ENCODE assay signal across 8 mouse cellular contexts in the genomic region with DNA sequence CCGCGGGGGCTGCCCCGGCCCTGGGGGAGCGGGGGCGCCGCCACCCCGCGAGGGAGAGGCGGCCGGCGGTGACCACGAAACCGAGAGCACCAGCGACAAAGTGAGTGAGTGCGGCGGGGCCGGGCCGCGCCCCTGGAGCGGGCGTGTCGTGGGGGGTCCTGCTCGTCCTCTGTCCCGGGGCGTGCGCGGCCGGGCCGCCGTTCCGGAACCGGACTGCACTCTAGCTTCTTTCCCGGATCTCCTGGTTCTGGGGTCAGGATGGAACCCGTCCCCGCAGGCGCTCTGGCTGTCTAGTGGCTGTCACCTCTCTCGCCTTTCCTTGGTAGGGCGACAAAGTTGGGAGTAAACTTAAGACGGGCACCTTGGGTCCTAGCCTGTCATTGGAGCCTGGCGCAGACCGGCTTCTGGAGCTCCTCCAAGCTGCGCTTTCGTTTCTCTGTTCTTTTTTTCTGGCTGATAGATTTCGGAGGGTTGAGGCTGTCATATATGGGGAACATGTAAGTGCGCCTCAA. TPM values are rescaled to one million over a fixed set of nuclear protein-coding genes. Genes with fewer than 3 reads are reported as not detected.
DNase-seq lines count a peak whose midpoint lies in the region; ATAC-seq and TF ChIP-seq lines count a peak whose summit lies in the region.

No protein-coding gene starts in this region.

- no peak for TF ChIP-seq CTCF in stomach, postnatal 0 days (IDR thresholded peaks at IDR 0.05; ENCODE audit: low read depth)

- 2% methylated on average over 44 of the region's 45 CpGs for WGBS in embryonic facial prominence, embryonic 10.5 days
- under 1% methylated on average over 45 of the region's 45 CpGs for WGBS in heart, embryonic 11.5 days (ENCODE audit: insufficient replicate concordance)
- 1% methylated on average over 45 of the region's 45 CpGs for WGBS in kidney, embryonic 14.5 days
- WGBS in stomach, postnatal 0 days: 1% methylated on average over 44 of the region's 45 CpGs

- peak; percentile 26 for DNase-seq in right cerebral cortex, postnatal 4 days
- no peak for DNase-seq in right cerebral cortex, postnatal 25 days
- DNase-seq in embryonic facial prominence, embryonic 10.5 days (ENCODE audit: low spot score): peak; percentile 52
- peak; percentile 27 for DNase-seq in lung, postnatal 14 days
- peak; percentile 40 for DNase-seq in stomach, postnatal 0 days (ENCODE audit: low spot score)
- no peak for DNase-seq in right cerebral cortex, adult 2 months (ENCODE audit: low spot score in 2 of 2)

- peak overlapping the region; percentile 100 for H3K4me2 ChIP-seq in heart, embryonic 11.5 days
- peak overlapping the region; percentile 100 for H3K4me2 ChIP-seq in kidney, embryonic 14.5 days (replicated peaks; ENCODE audit: low read depth, low read length)
- peak overlapping the region; percentile 99 for H3K4me2 ChIP-seq in stomach, postnatal 0 days (replicated peaks; ENCODE audit: low read depth)

- H3K27ac ChIP-seq in embryonic facial prominence, embryonic 10.5 days (replicated peaks): peak overlapping the region; percentile 69
- no peak overlapping the region for H3K27ac ChIP-seq in heart, embryonic 11.5 days (ENCODE audit: low read depth, low read length)
- H3K27ac ChIP-seq in kidney, embryonic 14.5 days (ENCODE audit: low read depth, low read length): no peak overlapping the region
- H3K27ac ChIP-seq in stomach, postnatal 0 days (replicated peaks): peak overlapping the region; percentile 77

- peaks cover 25% of the 10 kb centered on the region for H3K4me1 ChIP-seq in embryonic facial prominence, embryonic 10.5 days
- no peaks in the 10 kb centered on the region for H3K4me1 ChIP-seq in heart, embryonic 11.5 days (ENCODE audit: control insufficient read depth, insufficient read depth, low read length)
- 0 out of 2 replicates have a peak, but pooled peaks cover 4% of the 10 kb centered on the region for H3K4me1 ChIP-seq in kidney, embryonic 14.5 days (ENCODE audit: control insufficient read depth, insufficient read depth, low read length)
- no peaks in the 10 kb centered on the region; the same call in 1 of the 2 replicates for H3K4me1 ChIP-seq in stomach, postnatal 0 days (replicated peaks; ENCODE audit: control insufficient read depth, insufficient read depth)

- H3K9ac ChIP-seq in heart, embryonic 11.5 days (ENCODE audit: low read depth, low read length): peak overlapping the region; percentile 68
- H3K9ac ChIP-seq in kidney, embryonic 14.5 days (ENCODE audit: low read depth, low read length): peak overlapping the region; percentile 65
- peak overlapping the region; percentile 74 for H3K9ac ChIP-seq in stomach, postnatal 0 days (ENCODE audit: low read length)

- ATAC-seq in heart, embryonic 11.5 days (replicated peaks; ENCODE audit: insufficient number of reproducible peaks, low FRiP score, low TSS enrichment): 0 out of 2 replicates have a peak, but pooled peaks have one; percentile 44
- peak; percentile 56 for ATAC-seq in kidney, embryonic 14.5 days (ENCODE audit: low FRiP score, low TSS enrichment)
- ATAC-seq in stomach, postnatal 0 days (ENCODE audit: low FRiP score, low TSS enrichment): peak; percentile 36; the same call in 1 of the 2 replicates

- TF ChIP-seq EP300 in stomach, postnatal 0 days (optimal IDR thresholded peaks at IDR 0.05): no peak

- peak overlapping the region; percentile 81 for H3K4me3 ChIP-seq in embryonic facial prominence, embryonic 10.5 days
- peak overlapping the region; percentile 80 for H3K4me3 ChIP-seq in heart, embryonic 11.5 days (ENCODE audit: low read depth, low read length)
- H3K4me3 ChIP-seq in kidney, embryonic 14.5 days (ENCODE audit: low read length): peak overlapping the region; percentile 77
- peak overlapping the region; percentile 83 for H3K4me3 ChIP-seq in stomach, postnatal 0 days (ENCODE audit: low read depth, low read length)

- peaks cover 92% of the 10 kb centered on the region for H3K27me3 ChIP-seq in embryonic facial prominence, embryonic 10.5 days (replicated peaks; ENCODE audit: low read depth, poor library complexity, severe bottlenecking)
- H3K27me3 ChIP-seq in heart, embryonic 11.5 days (ENCODE audit: control insufficient read depth, insufficient read depth, low read length): peaks cover 68% of the 10 kb centered on the region
- H3K27me3 ChIP-seq in kidney, embryonic 14.5 days (ENCODE audit: control insufficient read depth, insufficient read depth, low read length): peaks cover 19% of the 10 kb centered on the region
- H3K27me3 ChIP-seq in stomach, postnatal 0 days (ENCODE audit: control insufficient read depth, insufficient read depth, low read length): no peaks in the 10 kb centered on the region

- no peaks in the 10 kb centered on the region for H3K9me3 ChIP-seq in embryonic facial prominence, embryonic 10.5 days
- no peaks in the 10 kb centered on the region for H3K9me3 ChIP-seq in heart, embryonic 11.5 days (replicated peaks; ENCODE audit: control insufficient read depth, low read length)
- no peaks in the 10 kb centered on the region for H3K9me3 ChIP-seq in kidney, embryonic 14.5 days (ENCODE audit: control insufficient read depth, low read length)
- H3K9me3 ChIP-seq in stomach, postnatal 0 days (ENCODE audit: control insufficient read depth, low read length): no peaks in the 10 kb centered on the region

- H3K36me3 ChIP-seq in embryonic facial prominence, embryonic 10.5 days (replicated peaks): no peaks in the 10 kb centered on the region
- no peaks in the 10 kb centered on the region for H3K36me3 ChIP-seq in heart, embryonic 11.5 days (ENCODE audit: control insufficient read depth, insufficient read depth, low read length)
- H3K36me3 ChIP-seq in kidney, embryonic 14.5 days (ENCODE audit: control insufficient read depth, insufficient read depth, low read length): no peaks in the 10 kb centered on the region
- H3K36me3 ChIP-seq in stomach, postnatal 0 days (ENCODE audit: control insufficient read depth, insufficient read depth, low read length): no peaks in the 10 kb centered on the region

RNA-seq across cellular contexts. Expression of gene Cds1, which starts 0.5 kb away (rescaled TPM):
- 0.74 and 0.78 TPM in 2 replicates for polyA plus RNA-seq in embryonic facial prominence, embryonic 10.5 days (2016; fragmentation: Nextera tagmentation; extraction: Ambion mirVana)
- 0.52 and 0.60 TPM in 2 replicates for polyA plus RNA-seq in heart, embryonic 11.5 days (2014; fragmentation: Nextera tagmentation; extraction: Ambion mirVana)
- polyA plus RNA-seq in kidney, embryonic 14.5 days (2014; fragmentation: Nextera tagmentation; extraction: Ambion mirVana): 6.4 and 10.9 TPM in 2 replicates
- 18.0 and 18.5 TPM in 2 replicates for polyA plus RNA-seq in stomach, postnatal 0 days (2015; fragmentation: Nextera tagmentation; extraction: Ambion mirVana)

Comparison
In these comparisons a context has a peak if more than half of its experiments do, and no peak if none do; other contexts are left out.
1. DNase-seq: peak in right cerebral cortex, postnatal 4 days (single experiment), embryonic facial prominence, embryonic 10.5 days (single experiment), lung, postnatal 14 days (single experiment) and stomach, postnatal 0 days (single experiment); none in right cerebral cortex, postnatal 25 days (single experiment) and right cerebral cortex, adult 2 months (0 of 2).
2. H3K27ac ChIP-seq: peak in embryonic facial prominence, embryonic 10.5 days (single experiment) and stomach, postnatal 0 days (single experiment); none in heart, embryonic 11.5 days (single experiment) and kidney, embryonic 14.5 days (single experiment).
3. Peak in every context shown above with its lines, with median percentiles within 50 percentile points of each other: H3K4me3 ChIP-seq, ATAC-seq, H3K4me2 ChIP-seq and H3K9ac ChIP-seq.